Mouse (Mus musculus) midbrain, embryonic 13.5 days (tissue): ENCODE data around the gene Lrfn2. TPM values are rescaled to one million over a fixed set of nuclear protein-coding genes. Genes with fewer than 3 reads are reported as not detected.
A peak's percentile ranks its signal among the peaks of the same experiment; 100 is the strongest.

Experiments used
- ATAC-seq: fragments of 200-750 bp; cut with Nextera tagmentation; 2 replicates; pipeline ENCODE4 v1.8.0; 2017; ENCODE audit warnings: mild to moderate bottlenecking, moderate TSS enrichment, moderate library complexity
- H3K27ac ChIP-seq: fragments of 300-500 bp; sonication (generic); 2 replicates; pipeline ENCODE4 v1.5.1; 2015; ENCODE audit warnings: inconsistent platforms, mild to moderate bottlenecking, moderate library complexity
- H3K27me3 ChIP-seq: fragments of 300-500 bp; sonication (generic); 2 replicates; pipeline ENCODE4 v1.6.1; 2015; ENCODE audit warnings: mild to moderate bottlenecking, inconsistent platforms
- H3K36me3 ChIP-seq: fragments of 300-500 bp; sonication (generic); 2 replicates; pipeline ENCODE4 v1.6.1; 2015; ENCODE audit warnings: mild to moderate bottlenecking, inconsistent platforms
- H3K4me1 ChIP-seq: fragments of 300-500 bp; sonication (generic); replicated peaks from 2 replicates; pipeline ENCODE4 v1.6.1; 2015; ENCODE audit warnings: inconsistent platforms
- H3K4me2 ChIP-seq: fragments of 300-500 bp; sonication (generic); replicated peaks from 2 replicates; pipeline ENCODE4 v1.6.1; 2015; ENCODE audit warnings: moderate library complexity, mild to moderate bottlenecking, inconsistent platforms
- H3K4me3 ChIP-seq: fragments of 300-500 bp; sonication (generic); replicated peaks from 2 replicates; pipeline ENCODE4 v1.5.1; 2015; ENCODE audit warnings: mild to moderate bottlenecking, inconsistent platforms
- H3K9ac ChIP-seq: fragments of 300-500 bp; sonication (generic); replicated peaks from 2 replicates; pipeline ENCODE4 v1.6.1; 2015; ENCODE audit warnings: mild to moderate bottlenecking, inconsistent platforms
- H3K9me3 ChIP-seq: fragments of 300-500 bp; sonication (generic); 2 replicates; pipeline ENCODE4 v1.6.1; 2016; ENCODE audit warnings: mild to moderate bottlenecking, inconsistent platforms
- WGBS: fragments of 180-500 bp; shearing (Covaris S2); methylation state at CpG from one replicate; pipeline ENCODE4 v1.1.7; 2015; 5-methylcytosine and 5-hydroxymethylcytosine counted together
- polyA plus RNA-seq: library from polyadenylated mRNA; unstranded; fragments of >200 nt; fragmentation: Nextera tagmentation; extraction: Ambion mirVana; gene quantifications from 2 replicates; pipeline ENCODE4 v1.2.1, GENCODE M21; 2015

Lrfn2 gene
- polyA plus RNA-seq, 1 experiment from 2014 or later, result 4.6 TPM

GRCm38 (mm10) chr17:49018774-49019488 lies 86.8 kb downstream of the Lrfn2 start:
- Histone ChIP-seq H3K27ac (no peak overlapping the region), H3K4me2 (no peak overlapping the region), H3K9ac (no peak overlapping the region), H3K9me3 (no peaks in the 10 kb centered on the region), H3K27me3 (no peaks in the 10 kb centered on the region), H3K4me3 (no peak overlapping the region), H3K36me3 (no peaks in the 10 kb centered on the region), H3K4me1 (peaks cover 8% of the 10 kb centered on the region)
- 82% methylated on average over 8 of the region's 8 CpGs for WGBS
- no peak for ATAC-seq

- Histone ChIP-seq H3K27ac (no peak overlapping the region), H3K4me3 (no peak overlapping the region), H3K9me3 (no peaks in the 10 kb centered on the region), H3K9ac (no peak overlapping the region), H3K36me3 (no peaks in the 10 kb centered on the region), H3K4me1 (peaks cover 23% of the 10 kb centered on the region), H3K4me2 (no peak overlapping the region), H3K27me3 (no peaks in the 10 kb centered on the region; the same call in 1 of the 2 replicates)
- 42% methylated on average over 11 of the region's 11 CpGs for WGBS
- ATAC-seq, result peak; percentile 53
These were observed 97.5 kb downstream of the Lrfn2 start for GRCm38 (mm10) chr17:49029556-49030268.

GRCm38 (mm10) chr17:49030269-49030615 lies 98.1 kb downstream of the Lrfn2 start:
- H3K27ac ChIP-seq, result no peak overlapping the region
- peaks cover 23% of the 10 kb centered on the region for H3K4me1 ChIP-seq
- H3K4me3 ChIP-seq, result no peak overlapping the region
- H3K27me3 ChIP-seq, result no peaks in the 10 kb centered on the region; the same call in 1 of the 2 replicates
- no peak overlapping the region for H3K9ac ChIP-seq
- ATAC-seq, result no peak
- no peaks in the 10 kb centered on the region for H3K9me3 ChIP-seq
- H3K4me2 ChIP-seq, result no peak overlapping the region
- no peaks in the 10 kb centered on the region for H3K36me3 ChIP-seq
- WGBS, result 82% methylated on average over 7 of the region's 7 CpGs

GRCm38 (mm10) chr17:49030841-49031240 lies 98.7 kb downstream of the Lrfn2 start:
- WGBS, result 95% methylated on average over 5 of the region's 5 CpGs
- Histone ChIP-seq H3K36me3 (no peaks in the 10 kb centered on the region), H3K9me3 (no peaks in the 10 kb centered on the region), H3K9ac (no peak overlapping the region), H3K27me3 (no peaks in the 10 kb centered on the region; the same call in 1 of the 2 replicates), H3K4me3 (no peak overlapping the region), H3K27ac (no peak overlapping the region), H3K4me2 (no peak overlapping the region), H3K4me1 (peaks cover 23% of the 10 kb centered on the region)
- no peak for ATAC-seq

- H3K36me3 ChIP-seq, result no peaks in the 10 kb centered on the region
- no peak overlapping the region for H3K4me2 ChIP-seq
- no peak overlapping the region for H3K4me3 ChIP-seq
- ATAC-seq, result no peak
- no peaks in the 10 kb centered on the region; the same call in 1 of the 2 replicates for H3K27me3 ChIP-seq
- no peaks in the 10 kb centered on the region for H3K9me3 ChIP-seq
- H3K27ac ChIP-seq, result no peak overlapping the region
- 84% methylated on average over 8 of the region's 8 CpGs for WGBS
- peaks cover 23% of the 10 kb centered on the region for H3K4me1 ChIP-seq
- no peak overlapping the region for H3K9ac ChIP-seq
These were observed 99.6 kb downstream of the Lrfn2 start for GRCm38 (mm10) chr17:49031790-49032189.

GRCm38 (mm10) chr17:49033276-49033675 lies 101.1 kb downstream of the Lrfn2 start:
- H3K4me1 ChIP-seq, result peaks cover 23% of the 10 kb centered on the region
- no peaks in the 10 kb centered on the region for H3K36me3 ChIP-seq
- no peak overlapping the region for H3K4me2 ChIP-seq
- 0 out of 2 replicates have a peak overlapping the region, but pooled peaks have one; percentile 25 for H3K27ac ChIP-seq
- H3K9ac ChIP-seq, result no peak overlapping the region
- H3K27me3 ChIP-seq, result no peaks in the 10 kb centered on the region; the same call in 1 of the 2 replicates
- H3K9me3 ChIP-seq, result no peaks in the 10 kb centered on the region
- ATAC-seq, result no peak
- no peak overlapping the region for H3K4me3 ChIP-seq

GRCm38 (mm10) chr17:49033686-49034250 lies 101.6 kb downstream of the Lrfn2 start:
- 22% methylated on average over 5 of the region's 5 CpGs for WGBS

GRCm38 (mm10) chr17:49035052-49035451 lies 102.9 kb downstream of the Lrfn2 start:
- Histone ChIP-seq H3K9me3 (no peaks in the 10 kb centered on the region), H3K4me2 (no peak overlapping the region), H3K9ac (no peak overlapping the region), H3K4me1 (peaks cover 16% of the 10 kb centered on the region; the same call in 1 of the 2 replicates), H3K27ac (no peak overlapping the region), H3K27me3 (no peaks in the 10 kb centered on the region), H3K36me3 (no peaks in the 10 kb centered on the region), H3K4me3 (no peak overlapping the region)
- 61% methylated on average over 6 of the region's 6 CpGs for WGBS
- no peak for ATAC-seq

More at GRCm38 (mm10) chr17:49033686-49034250, 101.6 kb downstream of the Lrfn2 start:
- Histone ChIP-seq H3K4me2 (no peak overlapping the region), H3K4me3 (no peak overlapping the region), H3K9ac (no peak overlapping the region), H3K36me3 (no peaks in the 10 kb centered on the region), H3K27me3 (no peaks in the 10 kb centered on the region; the same call in 1 of the 2 replicates), H3K9me3 (no peaks in the 10 kb centered on the region), H3K27ac (no peak overlapping the region), H3K4me1 (peaks cover 23% of the 10 kb centered on the region)
- no peak for ATAC-seq

GRCm38 (mm10) chr17:49037163-49037950 lies 105.2 kb downstream of the Lrfn2 start:
- Histone ChIP-seq H3K4me3 (no peak overlapping the region), H3K27me3 (no peaks in the 10 kb centered on the region), H3K4me2 (no peak overlapping the region), H3K36me3 (no peaks in the 10 kb centered on the region), H3K27ac (no peak overlapping the region), H3K4me1 (0 out of 2 replicates have a peak, but pooled peaks cover 9% of the 10 kb centered on the region), H3K9ac (no peak overlapping the region), H3K9me3 (no peaks in the 10 kb centered on the region)
- 79% methylated on average over 8 of the region's 8 CpGs for WGBS
- no peak for ATAC-seq

- peaks cover 22% of the 10 kb centered on the region for H3K4me1 ChIP-seq
- H3K9me3 ChIP-seq, result no peaks in the 10 kb centered on the region
- H3K4me2 ChIP-seq, result no peak overlapping the region; the same call in 1 of the 2 replicates
- H3K4me3 ChIP-seq, result no peak overlapping the region
- H3K27ac ChIP-seq, result peak overlapping the region; percentile 47; the same call in 1 of the 2 replicates
- 7% methylated on average over 11 of the region's 11 CpGs for WGBS
- ATAC-seq, result peak; percentile 93
- H3K36me3 ChIP-seq, result no peaks in the 10 kb centered on the region
- H3K27me3 ChIP-seq, result peaks cover 3% of the 10 kb centered on the region; the same call in 1 of the 2 replicates
- no peak overlapping the region for H3K9ac ChIP-seq
These were observed 111.8 kb downstream of the Lrfn2 start for GRCm38 (mm10) chr17:49043806-49044640.

GRCm38 (mm10) chr17:49047921-49048320 lies 115.7 kb downstream of the Lrfn2 start:
- Histone ChIP-seq H3K36me3 (no peaks in the 10 kb centered on the region), H3K9me3 (no peaks in the 10 kb centered on the region), H3K9ac (no peak overlapping the region), H3K4me3 (no peak overlapping the region), H3K27me3 (peaks cover 3% of the 10 kb centered on the region; the same call in 1 of the 2 replicates), H3K4me2 (no peak overlapping the region), H3K27ac (no peak overlapping the region), H3K4me1 (peaks cover 19% of the 10 kb centered on the region)
- ATAC-seq, result no peak
- WGBS, result 70% methylated on average over 4 of the region's 4 CpGs
